Mouse (Mus musculus): ENCODE data around the gene Gm15737. TPM values are rescaled to one million over a fixed set of nuclear protein-coding genes. Genes with fewer than 3 reads are reported as not detected.
A peak's percentile ranks its signal among the peaks of the same experiment; 100 is the strongest.

Gene Gm15737
- polyA plus RNA-seq (2014; fragmentation: Nextera tagmentation; extraction: Ambion mirVana) = not detected in 2 replicates

DNA sequence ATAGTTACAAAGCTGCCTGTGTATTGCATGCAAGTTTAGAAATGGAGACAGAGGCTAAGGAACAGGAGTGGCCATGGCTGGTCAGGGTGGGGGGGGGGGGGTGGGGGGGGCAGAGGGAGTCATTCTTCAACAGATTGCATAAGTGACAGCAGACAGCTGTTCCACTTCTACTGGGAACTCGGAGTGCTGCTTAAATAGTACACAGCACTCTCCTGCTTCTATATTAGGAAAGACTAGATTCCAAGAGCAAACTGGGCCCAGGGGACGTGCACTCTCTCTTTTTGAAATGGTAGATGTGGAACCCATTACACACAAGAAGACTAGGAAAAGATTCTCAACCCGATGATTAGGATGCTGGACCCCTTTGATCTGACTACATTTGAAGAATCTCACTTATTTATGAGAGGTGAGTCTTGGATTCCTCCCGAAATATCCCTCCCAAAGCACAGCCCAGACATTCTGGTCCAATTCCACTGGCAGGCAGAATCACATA is at the start of gene Gm15737:
TSS of gene Gm15737 (plus strand) at position 269 of the 493 bp plus-strand sequence.
- peaks cover 6% of the 10 kb centered on the region; the same call in 1 of the 2 replicates for H3K4me1 ChIP-seq (replicated peaks; ENCODE audit: control insufficient read depth, insufficient read depth, low read length)
- H3K36me3 ChIP-seq (ENCODE audit: control insufficient read depth, insufficient read depth, low read length) = no peaks in the 10 kb centered on the region
- no peak within 1 kb of the TSS for H3K4me3 ChIP-seq (ENCODE audit: low read depth, low read length)
- no peak for ATAC-seq (replicated peaks; ENCODE audit: low FRiP score)
- H3K27me3 ChIP-seq (replicated peaks; ENCODE audit: control insufficient read depth, insufficient read depth, low read length) = no peaks in the 10 kb centered on the region
- no peak within 1 kb of the TSS; the same call in 1 of the 2 replicates for H3K27ac ChIP-seq (ENCODE audit: low read depth, low read length)
- DNase-seq (ENCODE audit: low spot score) = no peak
- peak within 1 kb of the TSS; percentile 5; the same call in 1 of the 2 replicates for H3K4me2 ChIP-seq
- H3K9ac ChIP-seq (ENCODE audit: low read depth, low read length) = no peak within 1 kb of the TSS
- WGBS = 57% methylated on average over 4 of the region's 4 CpGs
- H3K9me3 ChIP-seq (ENCODE audit: control insufficient read depth, low read length) = no peaks in the 10 kb centered on the region

GRCm38 (mm10) chr6:92821606-92822005 is 47.6 kb upstream of the Gm15737 start:
- 81% methylated on average over 5 of the region's 5 CpGs for WGBS
- Histone ChIP-seq H3K27me3 (replicated peaks; ENCODE audit: control insufficient read depth, insufficient read depth, low read length) (no peaks in the 10 kb centered on the region), H3K4me3 (ENCODE audit: low read depth, low read length) (no peak overlapping the region), H3K9ac (ENCODE audit: low read depth, low read length) (no peak overlapping the region), H3K4me2 (no peak overlapping the region), H3K9me3 (ENCODE audit: control insufficient read depth, low read length) (no peaks in the 10 kb centered on the region), H3K4me1 (replicated peaks; ENCODE audit: control insufficient read depth, insufficient read depth, low read length) (no peaks in the 10 kb centered on the region), H3K36me3 (ENCODE audit: control insufficient read depth, insufficient read depth, low read length) (no peaks in the 10 kb centered on the region), H3K27ac (ENCODE audit: low read depth, low read length) (no peak overlapping the region)
- ATAC-seq (replicated peaks; ENCODE audit: low FRiP score) = no peak
- no peak for DNase-seq (ENCODE audit: low spot score)

- H3K36me3 ChIP-seq (ENCODE audit: control insufficient read depth, insufficient read depth, low read length) = no peaks in the 10 kb centered on the region
- no peak overlapping the region for H3K4me2 ChIP-seq
- H3K27ac ChIP-seq (ENCODE audit: low read depth, low read length) = no peak overlapping the region
- H3K9me3 ChIP-seq (ENCODE audit: control insufficient read depth, low read length) = no peaks in the 10 kb centered on the region
- ATAC-seq (replicated peaks; ENCODE audit: low FRiP score) (no peak), DNase-seq (ENCODE audit: low spot score) (no peak)
- H3K27me3 ChIP-seq (replicated peaks; ENCODE audit: control insufficient read depth, insufficient read depth, low read length) = no peaks in the 10 kb centered on the region
- WGBS = 77% methylated on average over 6 of the region's 6 CpGs
- H3K4me3 ChIP-seq (ENCODE audit: low read depth, low read length) = no peak overlapping the region
- no peak overlapping the region for H3K9ac ChIP-seq (ENCODE audit: low read depth, low read length)
- H3K4me1 ChIP-seq (replicated peaks; ENCODE audit: control insufficient read depth, insufficient read depth, low read length) = no peaks in the 10 kb centered on the region
These were observed 47.2 kb upstream of the Gm15737 start for GRCm38 (mm10) chr6:92822006-92822405.

DNA sequence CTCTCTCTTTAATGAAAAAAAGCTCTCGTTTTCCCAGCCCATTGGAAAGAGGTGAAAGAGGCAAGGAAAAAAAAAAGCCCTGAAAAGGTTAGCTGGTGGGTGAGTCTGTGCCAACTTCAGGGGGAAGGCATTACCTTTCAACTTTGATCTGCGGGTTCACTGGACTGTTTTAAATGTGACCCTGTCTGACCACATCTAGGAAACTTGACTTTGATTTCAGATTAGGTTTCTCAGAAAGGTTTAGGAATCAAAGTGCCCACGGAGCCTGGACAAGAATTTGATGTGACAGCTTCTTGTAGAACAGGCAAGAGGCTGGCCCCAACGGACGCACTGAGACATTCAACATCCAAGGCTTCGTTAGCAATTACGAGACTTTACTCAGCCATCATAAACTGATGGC is 45.2 kb upstream of the Gm15737 start:
- no peak overlapping the region for H3K4me2 ChIP-seq
- no peak overlapping the region for H3K27ac ChIP-seq (ENCODE audit: low read depth, low read length)
- ATAC-seq (replicated peaks; ENCODE audit: low FRiP score) (no peak), DNase-seq (ENCODE audit: low spot score) (no peak)
- H3K9ac ChIP-seq (ENCODE audit: low read depth, low read length) = no peak overlapping the region
- no peaks in the 10 kb centered on the region for H3K4me1 ChIP-seq (replicated peaks; ENCODE audit: control insufficient read depth, insufficient read depth, low read length)
- H3K27me3 ChIP-seq (replicated peaks; ENCODE audit: control insufficient read depth, insufficient read depth, low read length) = no peaks in the 10 kb centered on the region
- no peaks in the 10 kb centered on the region for H3K9me3 ChIP-seq (ENCODE audit: control insufficient read depth, low read length)
- H3K4me3 ChIP-seq (ENCODE audit: low read depth, low read length) = no peak overlapping the region
- H3K36me3 ChIP-seq (ENCODE audit: control insufficient read depth, insufficient read depth, low read length) = no peaks in the 10 kb centered on the region
- 78% methylated on average over 7 of the region's 7 CpGs for WGBS

DNA sequence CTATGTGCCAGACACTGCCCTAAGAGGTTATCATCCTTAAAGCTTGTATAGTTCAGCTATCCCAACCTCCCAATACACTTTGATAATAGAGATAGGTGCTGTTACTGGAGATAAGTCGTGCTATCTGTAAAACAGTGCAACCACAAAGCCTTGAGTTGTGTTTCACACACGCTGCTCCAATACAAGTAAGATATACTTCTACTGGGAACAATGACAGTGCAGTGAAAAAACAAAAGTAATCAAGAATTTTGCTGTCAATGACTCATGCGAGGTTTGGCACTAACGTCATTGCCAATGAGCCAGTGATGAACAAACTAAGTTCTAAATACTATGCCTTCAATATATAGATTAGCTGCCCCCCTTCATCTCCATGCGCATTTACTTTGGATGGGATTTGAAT is 42.6 kb upstream of the Gm15737 start:
- Histone ChIP-seq H3K4me2 (no peak overlapping the region), H3K36me3 (ENCODE audit: control insufficient read depth, insufficient read depth, low read length) (no peaks in the 10 kb centered on the region; the same call in 1 of the 2 replicates), H3K9me3 (ENCODE audit: control insufficient read depth, low read length) (no peaks in the 10 kb centered on the region), H3K27me3 (replicated peaks; ENCODE audit: control insufficient read depth, insufficient read depth, low read length) (no peaks in the 10 kb centered on the region), H3K4me3 (ENCODE audit: low read depth, low read length) (no peak overlapping the region), H3K27ac (ENCODE audit: low read depth, low read length) (no peak overlapping the region), H3K9ac (ENCODE audit: low read depth, low read length) (no peak overlapping the region), H3K4me1 (replicated peaks; ENCODE audit: control insufficient read depth, insufficient read depth, low read length) (no peaks in the 10 kb centered on the region)
- ATAC-seq (replicated peaks; ENCODE audit: low FRiP score) (no peak), DNase-seq (ENCODE audit: low spot score) (no peak)
- WGBS = 62% methylated on average over 5 of the region's 5 CpGs

DNA sequence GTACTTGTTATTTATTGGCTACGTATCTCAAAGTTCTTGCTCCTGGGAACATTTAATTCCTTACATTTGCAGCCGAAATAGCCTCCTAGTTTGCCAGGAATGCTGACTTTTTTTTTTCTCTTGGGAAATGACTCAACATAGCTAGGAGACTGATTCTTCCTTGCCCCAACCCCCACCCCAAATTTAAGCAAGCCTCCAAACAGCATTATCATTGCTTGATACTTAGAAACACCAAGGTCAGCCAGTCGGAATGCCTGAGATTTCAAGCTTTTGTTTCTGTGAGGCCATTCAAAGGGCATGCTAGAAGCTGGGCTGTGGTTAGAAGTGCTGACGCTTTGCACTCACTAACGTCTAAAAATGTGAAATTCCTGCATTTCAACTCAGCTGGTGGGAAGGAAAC is 41.8 kb upstream of the Gm15737 start:
- no peak overlapping the region for H3K4me3 ChIP-seq (ENCODE audit: low read depth, low read length)
- H3K27me3 ChIP-seq (replicated peaks; ENCODE audit: control insufficient read depth, insufficient read depth, low read length) = no peaks in the 10 kb centered on the region
- DNase-seq (ENCODE audit: low spot score) = no peak
- H3K4me1 ChIP-seq (replicated peaks; ENCODE audit: control insufficient read depth, insufficient read depth, low read length) = no peaks in the 10 kb centered on the region
- H3K36me3 ChIP-seq (ENCODE audit: control insufficient read depth, insufficient read depth, low read length) = no peaks in the 10 kb centered on the region; the same call in 1 of the 2 replicates
- WGBS = 58% methylated on average over 5 of the region's 5 CpGs
- ATAC-seq (replicated peaks; ENCODE audit: low FRiP score) = no peak
- no peak overlapping the region for H3K9ac ChIP-seq (ENCODE audit: low read depth, low read length)
- no peak overlapping the region for H3K4me2 ChIP-seq
- H3K27ac ChIP-seq (ENCODE audit: low read depth, low read length) = no peak overlapping the region
- H3K9me3 ChIP-seq (ENCODE audit: control insufficient read depth, low read length) = no peaks in the 10 kb centered on the region

GRCm38 (mm10) chr6:92829148-92829547 is 40.0 kb upstream of the Gm15737 start:
- no peak overlapping the region for H3K4me3 ChIP-seq (ENCODE audit: low read depth, low read length)
- H3K27me3 ChIP-seq (replicated peaks; ENCODE audit: control insufficient read depth, insufficient read depth, low read length) = no peaks in the 10 kb centered on the region
- H3K4me2 ChIP-seq = no peak overlapping the region
- ATAC-seq (replicated peaks; ENCODE audit: low FRiP score) = no peak
- 89% methylated on average over 2 of the region's 2 CpGs for WGBS
- no peaks in the 10 kb centered on the region for H3K9me3 ChIP-seq (ENCODE audit: control insufficient read depth, low read length)
- no peaks in the 10 kb centered on the region; the same call in 1 of the 2 replicates for H3K36me3 ChIP-seq (ENCODE audit: control insufficient read depth, insufficient read depth, low read length)
- H3K27ac ChIP-seq (ENCODE audit: low read depth, low read length) = no peak overlapping the region
- H3K9ac ChIP-seq (ENCODE audit: low read depth, low read length) = no peak overlapping the region
- no peak for DNase-seq (ENCODE audit: low spot score)
- no peaks in the 10 kb centered on the region for H3K4me1 ChIP-seq (replicated peaks; ENCODE audit: control insufficient read depth, insufficient read depth, low read length)

DNA sequence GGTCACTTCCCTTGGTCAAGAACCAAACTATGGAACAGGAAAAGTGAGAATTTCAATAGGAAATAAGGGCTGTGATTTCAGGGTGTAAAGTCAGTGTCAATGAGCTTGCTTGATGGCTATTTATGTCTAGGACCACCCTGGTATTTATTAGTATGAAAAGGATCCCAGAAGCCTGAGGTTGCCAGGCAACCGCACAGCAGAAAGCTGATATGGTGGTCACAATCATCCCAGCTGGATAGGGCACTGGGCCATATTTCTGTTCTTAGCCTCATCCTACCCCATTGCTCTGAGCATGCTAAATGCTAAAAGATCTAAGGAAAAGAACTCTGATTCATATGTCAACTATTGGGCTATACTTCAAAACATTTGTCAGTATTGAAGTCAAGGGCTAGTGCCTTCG is 38.1 kb upstream of the Gm15737 start:
- H3K36me3 ChIP-seq (ENCODE audit: control insufficient read depth, insufficient read depth, low read length) = no peaks in the 10 kb centered on the region; the same call in 1 of the 2 replicates
- H3K27ac ChIP-seq (ENCODE audit: low read depth, low read length) = no peak overlapping the region
- H3K27me3 ChIP-seq (replicated peaks; ENCODE audit: control insufficient read depth, insufficient read depth, low read length) = no peaks in the 10 kb centered on the region
- H3K9me3 ChIP-seq (ENCODE audit: control insufficient read depth, low read length) = no peaks in the 10 kb centered on the region
- WGBS = 81% methylated on average over 2 of the region's 2 CpGs
- H3K4me3 ChIP-seq (ENCODE audit: low read depth, low read length) = no peak overlapping the region
- ATAC-seq (replicated peaks; ENCODE audit: low FRiP score) (no peak), DNase-seq (ENCODE audit: low spot score) (no peak)
- no peaks in the 10 kb centered on the region for H3K4me1 ChIP-seq (replicated peaks; ENCODE audit: control insufficient read depth, insufficient read depth, low read length)
- no peak overlapping the region for H3K9ac ChIP-seq (ENCODE audit: low read depth, low read length)
- H3K4me2 ChIP-seq = no peak overlapping the region

GRCm38 (mm10) chr6:92842000-92842399 is 27.2 kb upstream of the Gm15737 start:
- no peak overlapping the region for H3K27ac ChIP-seq (ENCODE audit: low read depth, low read length)
- H3K4me2 ChIP-seq = no peak overlapping the region
- no peaks in the 10 kb centered on the region for H3K9me3 ChIP-seq (ENCODE audit: control insufficient read depth, low read length)
- H3K36me3 ChIP-seq (ENCODE audit: control insufficient read depth, insufficient read depth, low read length) = no peaks in the 10 kb centered on the region
- H3K4me1 ChIP-seq (replicated peaks; ENCODE audit: control insufficient read depth, insufficient read depth, low read length) = no peaks in the 10 kb centered on the region
- H3K9ac ChIP-seq (ENCODE audit: low read depth, low read length) = no peak overlapping the region
- DNase-seq (ENCODE audit: low spot score) = no peak
- H3K27me3 ChIP-seq (replicated peaks; ENCODE audit: control insufficient read depth, insufficient read depth, low read length) = no peaks in the 10 kb centered on the region
- WGBS = 47% methylated on average over 2 of the region's 2 CpGs
- H3K4me3 ChIP-seq (ENCODE audit: low read depth, low read length) = no peak overlapping the region
- no peak for ATAC-seq (replicated peaks; ENCODE audit: low FRiP score)
